Mouse (Mus musculus) forebrain, embryonic 13.5 days (tissue): Measurements from ENCODE around the gene Vwc2l. TPM values are rescaled to one million over a fixed set of nuclear protein-coding genes. Genes with fewer than 3 reads are reported as not detected.

Experiments
- ATAC-seq: fragments of 200-750 bp; cut with Nextera tagmentation; 2 replicates; pipeline ENCODE4 v1.8.0; 2017
- H3K27ac ChIP-seq: fragments of 300-500 bp; sonication (generic); 2 replicates; pipeline ENCODE4 v1.5.1; 2015; ENCODE audit warnings: inconsistent platforms, mild to moderate bottlenecking, moderate library complexity
- H3K27me3 ChIP-seq: fragments of 300-500 bp; sonication (generic); 2 replicates; pipeline ENCODE4 v1.6.1; 2015; ENCODE audit warnings: mild to moderate bottlenecking, inconsistent platforms
- H3K36me3 ChIP-seq: fragments of 300-500 bp; sonication (generic); 2 replicates; pipeline ENCODE4 v1.6.1; 2015; ENCODE audit warnings: mild to moderate bottlenecking, inconsistent platforms; ENCODE audit not compliant: poor library complexity, severe bottlenecking
- H3K4me1 ChIP-seq: fragments of 300-500 bp; sonication (generic); 2 replicates; pipeline ENCODE4 v1.6.1; 2015; ENCODE audit warnings: inconsistent platforms
- H3K4me2 ChIP-seq: fragments of 300-500 bp; sonication (generic); 2 replicates; pipeline ENCODE4 v1.6.1; 2015; ENCODE audit warnings: inconsistent platforms, mild to moderate bottlenecking, moderate library complexity
- H3K4me3 ChIP-seq: fragments of 300-500 bp; sonication (generic); 2 replicates; pipeline ENCODE4 v1.5.1; 2015; ENCODE audit warnings: mild to moderate bottlenecking, inconsistent platforms
- H3K9ac ChIP-seq: fragments of 300-500 bp; sonication (generic); 2 replicates; pipeline ENCODE4 v1.6.1; 2015; ENCODE audit warnings: mild to moderate bottlenecking, inconsistent platforms
- H3K9me3 ChIP-seq: fragments of 300-500 bp; sonication (generic); replicated peaks from 2 replicates; pipeline ENCODE4 v1.6.1; 2016; ENCODE audit warnings: inconsistent platforms
- WGBS: fragments of 180-500 bp; shearing (Covaris S2); methylation state at CpG from one replicate; pipeline ENCODE4 v1.1.7; 2015; 5-methylcytosine and 5-hydroxymethylcytosine counted together
- polyA plus RNA-seq: library from polyadenylated mRNA; unstranded; fragments of >200 nt; fragmentation: Nextera tagmentation; extraction: Ambion mirVana; gene quantifications from 2 replicates; pipeline ENCODE4 v1.2.1, GENCODE M21; 2015

Vwc2l gene
- polyA plus RNA-seq, 1 experiment from 2014 or later = 1.7 TPM

DNA sequence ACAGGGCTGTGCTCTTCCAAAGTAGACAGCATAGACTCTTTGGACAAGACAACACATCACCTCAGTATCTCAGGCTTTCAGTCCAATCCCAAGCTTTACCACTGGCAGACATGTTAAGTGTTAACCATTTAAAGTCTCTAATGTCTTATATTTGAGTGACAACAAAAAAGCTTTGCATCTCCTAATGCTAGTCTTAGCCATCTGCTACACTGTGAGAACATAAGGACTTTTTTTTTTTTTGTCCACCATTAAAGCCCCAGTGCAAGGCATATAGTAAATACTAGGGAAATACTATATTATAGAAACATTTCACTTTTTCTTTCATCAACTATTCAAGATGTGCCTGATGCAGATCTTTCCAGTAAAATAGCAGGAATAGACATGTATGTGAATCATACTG lies 119.8 kb downstream of the Vwc2l start:
- Histone ChIP-seq H3K4me1 (no peaks in the 10 kb centered on the region), H3K9me3 (no peaks in the 10 kb centered on the region), H3K9ac (no peak overlapping the region), H3K4me3 (no peak overlapping the region), H3K4me2 (no peak overlapping the region), H3K27ac (no peak overlapping the region), H3K36me3 (no peaks in the 10 kb centered on the region), H3K27me3 (no peaks in the 10 kb centered on the region)
- no peak for ATAC-seq

DNA sequence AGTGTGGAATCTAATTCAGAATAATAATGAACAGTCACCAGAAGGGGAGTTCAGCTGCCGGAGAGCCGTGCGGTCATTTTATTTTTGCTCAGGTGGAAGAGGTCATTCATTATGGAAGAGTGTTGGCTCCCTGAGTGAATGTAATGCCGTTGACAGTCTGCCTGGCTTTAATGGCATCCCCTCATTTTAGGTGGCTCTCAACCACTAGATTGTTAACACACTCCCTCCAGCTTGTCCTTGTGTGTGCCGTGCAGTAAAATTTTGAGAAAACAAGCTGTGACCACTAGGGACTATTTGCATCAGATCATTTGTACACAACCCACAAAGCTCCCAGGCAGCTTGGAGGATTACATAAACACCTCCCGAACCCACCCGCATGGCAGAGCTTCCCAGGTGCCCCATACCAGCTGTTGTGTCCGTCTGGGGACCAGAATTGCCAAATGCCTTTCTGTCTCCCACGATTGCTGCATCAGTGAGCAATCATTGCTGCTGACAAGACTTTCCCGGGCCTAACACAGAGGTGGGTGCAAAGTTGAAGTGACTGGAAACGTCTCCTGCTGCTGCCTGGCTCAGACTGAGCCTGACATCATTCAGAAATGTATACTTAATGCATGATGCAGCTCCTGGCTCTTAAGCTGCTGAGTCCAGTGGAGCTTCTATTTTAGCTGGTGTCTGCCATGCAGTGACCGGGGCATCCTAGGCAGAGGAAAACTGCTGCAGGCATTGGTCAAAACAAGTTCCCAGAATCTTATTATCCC lies 126.3 kb downstream of the Vwc2l start:
- Histone ChIP-seq H3K36me3 (no peaks in the 10 kb centered on the region), H3K4me3 (no peak overlapping the region), H3K27me3 (no peaks in the 10 kb centered on the region), H3K27ac (peak overlapping the region; percentile 8), H3K9ac (no peak overlapping the region), H3K9me3 (no peaks in the 10 kb centered on the region), H3K4me2 (no peak overlapping the region), H3K4me1 (peaks cover 6% of the 10 kb centered on the region; the same call in 1 of the 2 replicates)
- ATAC-seq = peak; percentile 71
- 63% methylated on average over 12 of the region's 12 CpGs for WGBS

DNA sequence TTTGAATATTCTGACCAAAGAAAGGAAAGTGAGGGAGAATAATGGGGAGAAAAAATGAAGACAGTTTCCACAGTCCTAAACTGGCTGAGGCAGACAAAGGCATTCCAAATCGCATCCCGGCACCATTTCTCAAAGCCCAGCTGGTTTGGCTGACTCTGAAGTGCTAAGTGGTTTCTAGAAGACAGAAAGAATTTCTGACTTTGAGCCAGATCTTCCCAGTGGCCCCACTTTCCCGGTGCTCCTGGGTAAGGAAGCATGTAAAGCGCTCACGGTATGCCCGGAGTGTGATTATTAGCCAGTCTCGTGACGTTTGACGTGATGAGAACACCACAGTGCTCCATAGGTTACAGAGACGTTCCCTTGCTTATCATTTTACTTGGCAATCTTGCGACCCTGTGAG lies 127.9 kb downstream of the Vwc2l start:
- Histone ChIP-seq H3K9ac (no peak overlapping the region), H3K27me3 (no peaks in the 10 kb centered on the region), H3K4me2 (no peak overlapping the region), H3K4me1 (peaks cover 6% of the 10 kb centered on the region; the same call in 1 of the 2 replicates), H3K4me3 (no peak overlapping the region), H3K9me3 (no peaks in the 10 kb centered on the region), H3K36me3 (no peaks in the 10 kb centered on the region), H3K27ac (no peak overlapping the region)
- ATAC-seq = 0 out of 2 replicates have a peak, but pooled peaks have one; percentile 48
- WGBS = 73% methylated on average over 11 of the region's 11 CpGs

DNA sequence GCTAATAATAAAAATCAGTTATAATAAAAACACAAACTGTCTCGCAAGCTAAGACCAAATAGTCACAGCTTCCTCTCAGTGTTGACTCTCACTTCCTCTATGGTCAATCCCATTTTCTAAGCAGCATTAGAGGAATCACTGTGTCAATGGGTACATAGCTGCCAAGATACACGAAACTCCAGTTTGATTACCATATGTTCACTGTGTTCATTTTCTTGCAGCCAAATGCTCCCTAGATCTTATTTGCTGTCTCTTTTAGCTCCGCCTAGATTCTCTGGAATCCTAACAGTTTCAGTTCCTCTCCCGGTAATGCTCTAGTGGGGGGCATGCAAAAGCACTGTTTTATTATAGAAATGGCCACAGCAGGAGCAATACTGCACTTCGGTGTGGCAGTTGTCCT lies 130.4 kb downstream of the Vwc2l start:
- H3K27ac ChIP-seq = no peak overlapping the region
- H3K4me3 ChIP-seq = no peak overlapping the region
- peak; percentile 51; the same call in 1 of the 2 replicates for ATAC-seq
- no peaks in the 10 kb centered on the region for H3K27me3 ChIP-seq
- peaks cover 6% of the 10 kb centered on the region; the same call in 1 of the 2 replicates for H3K4me1 ChIP-seq
- no peaks in the 10 kb centered on the region for H3K9me3 ChIP-seq
- 75% methylated on average over 5 of the region's 5 CpGs for WGBS
- no peak overlapping the region for H3K4me2 ChIP-seq
- no peak overlapping the region for H3K9ac ChIP-seq
- no peaks in the 10 kb centered on the region for H3K36me3 ChIP-seq

DNA sequence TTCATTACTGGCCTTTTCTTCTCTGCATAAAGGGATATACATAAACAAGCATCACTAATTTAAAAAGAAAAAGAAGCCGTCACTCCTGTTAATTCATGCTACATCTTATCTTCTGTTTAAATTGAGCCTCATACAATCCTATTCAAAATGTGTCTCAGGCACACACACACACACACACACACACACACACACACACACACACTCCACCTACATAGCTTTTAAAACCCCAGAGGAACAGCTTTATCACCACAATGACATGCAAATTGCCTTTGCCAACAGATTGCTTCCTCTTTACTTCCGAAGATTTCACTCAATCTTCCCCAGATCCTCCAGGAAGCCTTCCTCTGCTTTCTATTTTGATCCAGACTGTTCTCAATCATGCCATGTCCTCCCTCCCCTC lies 136.2 kb downstream of the Vwc2l start:
- Histone ChIP-seq H3K36me3 (no peaks in the 10 kb centered on the region), H3K27me3 (no peaks in the 10 kb centered on the region), H3K4me1 (no peaks in the 10 kb centered on the region), H3K27ac (no peak overlapping the region), H3K9me3 (no peaks in the 10 kb centered on the region), H3K9ac (no peak overlapping the region), H3K4me3 (no peak overlapping the region), H3K4me2 (no peak overlapping the region)
- ATAC-seq = peak; percentile 70; the same call in 1 of the 2 replicates
- WGBS = 49% methylated on average over 2 of the region's 2 CpGs

DNA sequence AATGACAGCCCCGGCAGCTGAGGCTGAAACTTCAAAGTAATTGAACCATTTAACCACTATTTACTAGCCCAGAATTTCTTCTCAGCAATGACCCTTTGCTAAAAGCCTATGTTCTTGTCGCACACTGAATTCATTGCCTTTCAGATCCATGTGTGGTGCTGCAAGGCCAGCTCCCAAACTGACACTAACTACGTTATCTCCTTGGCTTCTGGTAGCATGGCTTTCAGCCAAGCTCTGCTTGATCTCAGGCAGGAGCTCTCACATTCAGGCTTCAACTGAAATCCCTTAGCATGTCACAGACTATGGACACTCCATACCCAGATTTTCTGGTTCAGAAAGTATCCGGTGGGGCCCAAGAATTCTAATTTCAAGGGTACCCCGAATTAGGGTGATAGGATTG lies 140.6 kb downstream of the Vwc2l start:
- no peaks in the 10 kb centered on the region for H3K27me3 ChIP-seq
- H3K36me3 ChIP-seq = no peaks in the 10 kb centered on the region
- 75% methylated on average over 5 of the region's 5 CpGs for WGBS
- no peak overlapping the region for H3K9ac ChIP-seq
- no peak for ATAC-seq
- H3K27ac ChIP-seq = no peak overlapping the region
- H3K9me3 ChIP-seq = no peaks in the 10 kb centered on the region
- no peak overlapping the region for H3K4me3 ChIP-seq
- no peak overlapping the region for H3K4me2 ChIP-seq
- no peaks in the 10 kb centered on the region for H3K4me1 ChIP-seq

DNA sequence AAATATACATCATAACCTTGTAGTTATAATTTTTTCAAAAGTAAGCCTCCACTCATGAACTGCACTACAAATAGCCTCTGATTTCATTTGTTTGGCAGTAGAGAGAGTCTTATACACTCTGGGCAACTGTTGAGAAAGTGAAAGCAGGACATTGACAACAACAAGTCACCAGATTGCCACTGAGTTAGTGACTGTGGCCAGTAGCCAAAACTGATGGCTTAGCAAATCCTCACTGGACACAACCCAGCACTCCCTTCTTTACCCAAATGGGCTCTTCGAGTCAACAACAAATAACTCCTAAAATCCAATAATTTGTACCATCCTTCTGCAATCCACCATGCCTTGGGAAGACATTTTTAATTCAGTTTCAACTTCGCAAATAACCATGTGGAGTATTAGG lies 155.0 kb downstream of the Vwc2l start:
- Histone ChIP-seq H3K4me2 (no peak overlapping the region), H3K27ac (no peak overlapping the region), H3K4me1 (no peaks in the 10 kb centered on the region), H3K36me3 (no peaks in the 10 kb centered on the region), H3K9ac (no peak overlapping the region), H3K4me3 (no peak overlapping the region), H3K27me3 (no peaks in the 10 kb centered on the region), H3K9me3 (no peaks in the 10 kb centered on the region)
- 89% methylated on average over 2 of the region's 2 CpGs for WGBS
- ATAC-seq = no peak

DNA sequence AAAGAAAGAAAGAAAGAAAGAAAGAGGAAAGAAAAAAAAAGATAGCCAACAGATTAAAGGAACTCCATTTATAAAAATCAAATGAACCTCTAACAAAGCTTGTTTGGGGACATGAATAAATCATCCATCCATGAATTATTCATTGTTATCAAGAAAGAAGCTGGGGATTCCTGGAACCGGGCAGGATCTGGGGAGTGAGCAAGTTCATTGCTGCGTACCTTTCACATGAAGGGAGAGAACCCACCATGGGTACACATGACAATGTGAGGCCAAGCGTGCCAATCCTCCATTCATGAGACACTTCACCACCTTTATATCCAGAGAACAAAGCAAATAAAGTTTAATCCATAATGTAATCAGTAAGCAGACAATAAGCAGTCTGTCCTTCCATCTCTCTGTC lies 155.8 kb downstream of the Vwc2l start:
- WGBS = 47% methylated on average over 3 of the region's 3 CpGs
- Histone ChIP-seq H3K27ac (no peak overlapping the region), H3K4me2 (no peak overlapping the region), H3K36me3 (no peaks in the 10 kb centered on the region), H3K27me3 (no peaks in the 10 kb centered on the region), H3K4me1 (no peaks in the 10 kb centered on the region), H3K4me3 (no peak overlapping the region), H3K9ac (no peak overlapping the region), H3K9me3 (no peaks in the 10 kb centered on the region)
- ATAC-seq = 0 out of 2 replicates have a peak, but pooled peaks have one; percentile 13

DNA sequence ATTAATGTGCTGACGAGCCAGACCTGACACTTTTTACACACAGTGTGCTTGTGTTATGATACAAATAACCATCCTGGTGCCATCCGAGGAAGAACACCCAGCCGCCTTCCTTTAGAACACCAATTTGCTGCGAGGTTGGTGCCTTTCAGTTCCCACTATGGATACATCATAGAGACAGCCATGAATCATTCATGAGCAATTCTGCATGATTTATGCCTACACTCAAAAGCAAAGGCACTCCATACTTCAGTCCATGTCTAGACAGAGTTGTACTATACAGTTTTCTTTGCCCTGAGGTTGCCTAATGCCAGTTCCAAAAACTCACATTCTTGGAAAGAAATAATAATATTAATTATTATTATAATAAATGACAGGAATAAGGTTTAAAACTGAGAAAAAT lies 158.6 kb downstream of the Vwc2l start:
- Histone ChIP-seq H3K36me3 (no peaks in the 10 kb centered on the region), H3K27ac (no peak overlapping the region), H3K9ac (no peak overlapping the region), H3K4me2 (no peak overlapping the region), H3K9me3 (no peaks in the 10 kb centered on the region), H3K4me3 (no peak overlapping the region), H3K27me3 (no peaks in the 10 kb centered on the region), H3K4me1 (no peaks in the 10 kb centered on the region)
- WGBS = 67% methylated on average over 4 of the region's 4 CpGs
- peak; percentile 73; the same call in 1 of the 2 replicates for ATAC-seq

DNA sequence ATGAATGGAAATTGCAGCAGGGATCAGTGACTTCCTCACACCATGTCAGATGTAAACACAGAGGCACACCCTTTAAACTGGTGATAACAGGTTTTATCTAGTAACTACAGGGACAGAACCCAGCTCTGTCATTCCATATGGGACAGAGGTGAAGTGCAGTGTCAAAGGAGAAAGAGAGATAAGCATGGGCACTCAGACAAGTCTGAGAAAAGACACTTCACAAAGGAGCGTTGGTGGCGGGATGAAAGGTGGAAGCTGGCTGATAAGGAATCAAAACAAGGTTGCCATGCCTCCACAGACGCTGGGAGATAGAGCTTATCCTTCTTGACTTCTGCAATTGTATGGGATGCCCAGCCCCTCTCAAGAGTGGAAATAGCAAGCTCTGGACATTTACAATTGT lies 176.8 kb downstream of the Vwc2l start:
- no peak overlapping the region for H3K9ac ChIP-seq
- H3K27ac ChIP-seq = no peak overlapping the region
- no peak overlapping the region for H3K4me2 ChIP-seq
- H3K27me3 ChIP-seq = no peaks in the 10 kb centered on the region
- H3K4me3 ChIP-seq = no peak overlapping the region
- H3K36me3 ChIP-seq = no peaks in the 10 kb centered on the region
- ATAC-seq = no peak
- H3K9me3 ChIP-seq = no peaks in the 10 kb centered on the region
- no peaks in the 10 kb centered on the region for H3K4me1 ChIP-seq
- WGBS = 82% methylated on average over 3 of the region's 3 CpGs

DNA sequence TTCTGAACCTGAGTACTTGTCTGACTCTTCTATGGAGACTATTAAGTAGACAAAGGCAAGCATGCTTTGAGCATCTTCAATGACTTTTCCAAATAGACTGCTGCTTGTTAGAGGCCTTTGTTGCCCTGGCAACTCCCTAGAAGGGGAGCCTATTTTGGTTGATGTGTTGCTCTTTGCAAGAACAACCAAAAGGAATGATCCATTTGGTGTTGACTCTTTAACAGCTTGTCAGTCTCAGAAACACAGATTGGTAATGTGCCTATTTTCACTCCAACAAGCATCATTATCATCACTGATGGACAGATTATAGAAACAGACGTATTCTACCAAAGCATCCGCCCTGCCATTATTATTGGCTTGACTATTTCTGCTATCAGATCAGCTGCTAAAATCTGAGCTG lies 181.9 kb downstream of the Vwc2l start:
- WGBS = 76% methylated on average over 2 of the region's 2 CpGs
- no peak overlapping the region for H3K4me3 ChIP-seq
- H3K9me3 ChIP-seq = no peaks in the 10 kb centered on the region
- no peaks in the 10 kb centered on the region for H3K36me3 ChIP-seq
- no peak overlapping the region for H3K9ac ChIP-seq
- no peaks in the 10 kb centered on the region for H3K27me3 ChIP-seq
- ATAC-seq = no peak
- H3K4me2 ChIP-seq = no peak overlapping the region
- H3K27ac ChIP-seq = no peak overlapping the region
- H3K4me1 ChIP-seq = no peaks in the 10 kb centered on the region

DNA sequence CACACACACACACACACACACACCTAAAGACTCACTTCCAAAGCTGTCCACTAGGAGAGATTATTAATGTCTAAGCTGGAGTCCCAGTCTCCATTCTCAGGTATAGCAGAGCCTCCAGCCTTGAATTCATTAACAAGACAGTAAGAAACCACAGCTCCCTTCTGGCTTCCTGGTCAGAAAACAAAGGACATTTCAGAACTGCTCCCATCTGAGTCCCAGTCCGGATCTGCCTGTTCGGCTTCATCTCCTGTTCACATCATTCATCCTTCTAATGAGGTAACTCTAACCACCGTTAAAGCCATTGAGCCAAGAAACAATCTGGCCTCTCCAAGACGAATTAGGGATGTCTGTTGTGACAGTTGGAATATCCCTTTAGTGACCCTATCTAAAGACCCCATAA lies 185.7 kb downstream of the Vwc2l start:
- no peaks in the 10 kb centered on the region for H3K27me3 ChIP-seq
- H3K4me3 ChIP-seq = no peak overlapping the region
- no peaks in the 10 kb centered on the region for H3K4me1 ChIP-seq
- ATAC-seq = no peak
- H3K36me3 ChIP-seq = no peaks in the 10 kb centered on the region
- H3K9me3 ChIP-seq = no peaks in the 10 kb centered on the region
- no peak overlapping the region for H3K27ac ChIP-seq
- H3K9ac ChIP-seq = no peak overlapping the region
- H3K4me2 ChIP-seq = no peak overlapping the region
- WGBS = 44% methylated on average over 4 of the region's 4 CpGs

DNA sequence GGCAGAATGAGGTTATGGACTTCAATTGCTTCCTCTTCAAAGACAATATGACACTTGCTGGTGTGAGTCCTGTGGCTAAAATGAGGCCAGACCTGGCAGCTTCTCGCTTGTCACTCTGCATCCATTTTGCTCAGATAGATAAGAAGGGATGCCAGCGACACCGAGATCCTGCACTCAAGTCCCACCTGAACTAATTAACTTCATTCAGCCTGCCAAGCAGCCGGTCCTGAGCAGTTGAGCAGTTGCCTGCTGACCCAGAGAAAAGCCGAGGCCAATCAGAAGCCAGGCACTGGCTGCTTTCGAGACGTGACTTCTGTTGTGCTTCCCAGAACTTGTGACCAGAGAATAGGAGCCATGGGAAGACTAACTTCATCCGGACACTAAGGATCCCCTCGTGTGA lies 187.6 kb downstream of the Vwc2l start:
- ATAC-seq = no peak
- Histone ChIP-seq H3K9ac (no peak overlapping the region), H3K27ac (no peak overlapping the region), H3K36me3 (no peaks in the 10 kb centered on the region), H3K9me3 (no peaks in the 10 kb centered on the region), H3K27me3 (no peaks in the 10 kb centered on the region), H3K4me2 (no peak overlapping the region), H3K4me3 (no peak overlapping the region), H3K4me1 (no peaks in the 10 kb centered on the region)
- WGBS = 61% methylated on average over 9 of the region's 9 CpGs
